Mouse (Mus musculus) intestine, embryonic 16.5 days (tissue): ENCODE measurements around the gene Arhgef1. TPM values are rescaled to one million over a fixed set of nuclear protein-coding genes. Genes with fewer than 3 reads are reported as not detected.

Source experiments
- ATAC-seq: fragments of 200-750 bp; cut with Nextera tagmentation; 2 replicates; pipeline ENCODE4 v1.8.0; 2017; ENCODE audit warnings: moderate TSS enrichment, moderate library complexity
- H3K27ac ChIP-seq: fragments of 300-500 bp; sonication (generic); 2 replicates; pipeline ENCODE4 v1.5.1; 2014; ENCODE audit warnings: mild to moderate bottlenecking, low read length
- H3K27me3 ChIP-seq: fragments of 300-500 bp; sonication (generic); replicated peaks from 2 replicates; pipeline ENCODE4 v1.6.1; 2014; ENCODE audit warnings: low read length, control low read depth, mixed read lengths; ENCODE audit not compliant: control insufficient read depth, insufficient read depth
- H3K36me3 ChIP-seq: fragments of 300-500 bp; sonication (generic); 2 replicates; pipeline ENCODE4 v1.6.1; 2014; ENCODE audit warnings: low read length, control low read depth; ENCODE audit not compliant: control insufficient read depth, insufficient read depth
- H3K4me1 ChIP-seq: fragments of 300-500 bp; sonication (generic); 2 replicates; pipeline ENCODE4 v1.6.1; 2014; ENCODE audit warnings: low read length, control low read depth, mixed read lengths; ENCODE audit not compliant: control insufficient read depth, insufficient read depth
- H3K4me2 ChIP-seq: fragments of 300-500 bp; sonication (generic); 2 replicates; pipeline ENCODE4 v1.6.1; 2014; ENCODE audit warnings: low read depth, low read length, control low read depth
- H3K4me3 ChIP-seq: fragments of 300-500 bp; sonication (generic); 2 replicates; pipeline ENCODE4 v1.5.1; 2014; ENCODE audit warnings: mild to moderate bottlenecking, low read length
- H3K9ac ChIP-seq: fragments of 300-500 bp; sonication (generic); 2 replicates; pipeline ENCODE4 v1.6.1; 2014; ENCODE audit warnings: low read depth, low read length
- H3K9me3 ChIP-seq: fragments of 300-500 bp; sonication (generic); 2 replicates; pipeline ENCODE4 v1.6.1; 2016; ENCODE audit warnings: low read length, control low read depth; ENCODE audit not compliant: control insufficient read depth
- WGBS: fragments of 180-500 bp; shearing (Covaris S2); extraction: QIAGEN DNeasy Blood & Tissue Kit; methylation state at CpG from one replicate; pipeline ENCODE4 v1.1.7; 2014; 5-methylcytosine and 5-hydroxymethylcytosine counted together
- polyA plus RNA-seq: library from polyadenylated mRNA; unstranded; fragments of >200 nt; fragmentation: Nextera tagmentation; extraction: Ambion mirVana; gene quantifications from 2 replicates; pipeline ENCODE4 v1.2.1, GENCODE M21; 2015

The Arhgef1 gene
- polyA plus RNA-seq, 1 experiment from 2014 or later = 71.3 TPM

- Histone ChIP-seq H3K9ac (no peak overlapping the region), H3K27ac (no peak overlapping the region), H3K4me2 (no peak overlapping the region), H3K4me1 (peaks cover 6% of the 10 kb centered on the region), H3K4me3 (no peak overlapping the region), H3K27me3 (peaks cover 92% of the 10 kb centered on the region), H3K9me3 (no peaks in the 10 kb centered on the region), H3K36me3 (no peaks in the 10 kb centered on the region)
- WGBS = 2% methylated on average over 8 of the region's 8 CpGs
- ATAC-seq = peak; percentile 7; the same call in 1 of the 2 replicates
These were observed 47.4 kb downstream of the Arhgef1 start for GRCm38 (mm10) chr7:24949958-24950623.

DNA sequence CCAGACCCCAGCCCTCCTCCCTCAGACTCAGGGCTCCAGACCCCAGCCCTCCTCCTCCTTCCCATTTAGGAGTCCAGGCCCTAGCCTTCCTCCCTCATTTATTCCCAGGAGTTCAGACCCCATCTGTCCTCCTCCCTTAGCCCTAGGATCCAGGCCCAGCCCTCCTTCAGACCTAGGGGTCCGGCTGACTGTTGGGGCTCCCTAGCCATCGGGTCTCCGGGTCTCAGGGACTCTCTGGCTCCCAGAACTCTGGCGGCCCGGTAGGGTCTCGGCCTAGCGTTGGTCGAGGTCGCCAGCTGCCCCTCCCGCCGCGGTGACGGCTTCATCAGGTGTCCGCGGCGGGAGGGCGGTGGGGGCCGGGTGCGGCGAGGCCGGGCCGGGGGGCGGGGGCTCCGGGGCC lies 51.3 kb downstream of the Arhgef1 start:
- peak overlapping the region; percentile 58 for H3K9ac ChIP-seq
- H3K4me2 ChIP-seq = peak overlapping the region; percentile 84
- peak overlapping the region; percentile 50 for H3K4me3 ChIP-seq
- H3K36me3 ChIP-seq = no peaks in the 10 kb centered on the region
- 0 out of 2 replicates have a peak, but pooled peaks have one; percentile 16 for ATAC-seq
- 2% methylated on average over 24 of the region's 24 CpGs for WGBS
- H3K27ac ChIP-seq = no peak overlapping the region
- H3K9me3 ChIP-seq = no peaks in the 10 kb centered on the region
- peaks cover 71% of the 10 kb centered on the region for H3K27me3 ChIP-seq
- peaks cover 9% of the 10 kb centered on the region for H3K4me1 ChIP-seq

DNA sequence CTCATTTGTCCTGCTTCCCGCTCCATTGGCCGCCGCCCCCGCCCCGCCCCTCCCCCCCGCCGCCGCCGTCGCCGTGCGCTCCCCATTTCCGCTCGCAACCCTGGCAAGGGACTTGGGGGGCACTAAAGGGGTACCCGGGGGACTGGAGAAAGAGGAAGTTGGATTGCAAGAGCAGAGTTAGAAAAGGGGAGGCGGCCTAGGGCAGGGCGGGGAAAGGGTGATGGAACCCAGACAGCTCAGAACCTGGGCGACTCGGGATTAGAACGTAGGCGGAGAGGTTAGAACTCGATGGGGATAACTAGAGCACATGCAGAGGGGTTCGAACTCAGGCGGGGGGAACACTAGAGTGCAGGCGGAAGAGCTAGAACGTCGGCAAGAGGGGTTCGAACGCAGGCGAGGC lies 51.7 kb downstream of the Arhgef1 start:
- H3K27me3 ChIP-seq = peaks cover 68% of the 10 kb centered on the region
- ATAC-seq = peak; percentile 38
- peaks cover 9% of the 10 kb centered on the region for H3K4me1 ChIP-seq
- WGBS = 1% methylated on average over 27 of the region's 30 CpGs
- H3K9me3 ChIP-seq = no peaks in the 10 kb centered on the region
- H3K27ac ChIP-seq = no peak overlapping the region
- H3K9ac ChIP-seq = peak overlapping the region; percentile 58
- peak overlapping the region; percentile 84 for H3K4me2 ChIP-seq
- H3K36me3 ChIP-seq = no peaks in the 10 kb centered on the region
- peak overlapping the region; percentile 50 for H3K4me3 ChIP-seq

DNA sequence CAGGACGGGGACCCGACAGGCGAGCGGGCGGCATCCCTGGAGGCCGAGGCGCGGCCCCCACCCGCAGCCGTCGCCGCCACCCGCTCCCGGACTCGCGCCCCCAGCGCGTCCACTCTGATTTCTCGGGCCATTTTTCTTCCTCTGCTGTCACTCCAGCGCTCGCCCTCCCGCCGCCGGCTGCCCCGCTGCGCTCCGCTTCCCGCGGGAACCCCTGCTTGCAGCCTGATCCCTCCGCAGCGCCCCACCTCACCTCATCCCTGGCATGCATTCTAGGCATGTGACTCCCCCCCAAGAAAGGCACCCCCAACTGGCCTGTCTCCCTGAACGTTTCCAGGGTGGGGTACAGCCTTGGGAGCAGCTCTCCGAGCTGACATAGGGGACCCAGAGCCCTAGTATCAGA lies 52.5 kb downstream of the Arhgef1 start:
- peak overlapping the region; percentile 84 for H3K4me2 ChIP-seq
- WGBS = 4% methylated on average over 33 of the region's 33 CpGs
- H3K27ac ChIP-seq = no peak overlapping the region
- no peaks in the 10 kb centered on the region for H3K9me3 ChIP-seq
- peaks cover 9% of the 10 kb centered on the region for H3K4me1 ChIP-seq
- no peak for ATAC-seq
- 0 out of 2 replicates have a peak overlapping the region, but pooled peaks have one; percentile 58 for H3K9ac ChIP-seq
- peak overlapping the region; percentile 50 for H3K4me3 ChIP-seq
- peaks cover 60% of the 10 kb centered on the region for H3K27me3 ChIP-seq
- no peaks in the 10 kb centered on the region for H3K36me3 ChIP-seq

DNA sequence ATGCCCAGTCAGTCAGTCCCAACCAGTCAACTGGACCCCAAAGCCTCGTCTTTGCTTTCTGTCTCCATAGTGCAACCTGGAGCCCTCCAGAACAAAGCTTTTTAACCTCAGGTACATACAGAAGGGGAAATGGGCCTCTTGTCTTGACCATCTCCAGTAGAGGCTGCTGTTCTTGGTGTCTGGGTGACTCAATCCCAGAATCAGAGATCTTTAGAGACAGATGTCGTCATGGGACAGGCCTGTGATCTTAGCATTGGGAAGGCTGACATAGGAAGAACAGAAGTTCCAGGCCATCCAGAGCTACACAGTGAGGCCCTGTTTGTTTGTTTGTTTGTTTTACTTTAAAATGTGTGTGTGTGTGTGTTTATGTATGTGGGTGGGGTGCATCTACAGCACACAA lies 61.6 kb downstream of the Arhgef1 start:
- Histone ChIP-seq H3K4me3 (no peak overlapping the region), H3K9me3 (no peaks in the 10 kb centered on the region), H3K4me1 (no peaks in the 10 kb centered on the region), H3K27ac (no peak overlapping the region), H3K9ac (no peak overlapping the region), H3K27me3 (no peaks in the 10 kb centered on the region), H3K36me3 (no peaks in the 10 kb centered on the region), H3K4me2 (no peak overlapping the region)
- ATAC-seq = no peak
- WGBS = 69% methylated on average over 2 of the region's 2 CpGs

DNA sequence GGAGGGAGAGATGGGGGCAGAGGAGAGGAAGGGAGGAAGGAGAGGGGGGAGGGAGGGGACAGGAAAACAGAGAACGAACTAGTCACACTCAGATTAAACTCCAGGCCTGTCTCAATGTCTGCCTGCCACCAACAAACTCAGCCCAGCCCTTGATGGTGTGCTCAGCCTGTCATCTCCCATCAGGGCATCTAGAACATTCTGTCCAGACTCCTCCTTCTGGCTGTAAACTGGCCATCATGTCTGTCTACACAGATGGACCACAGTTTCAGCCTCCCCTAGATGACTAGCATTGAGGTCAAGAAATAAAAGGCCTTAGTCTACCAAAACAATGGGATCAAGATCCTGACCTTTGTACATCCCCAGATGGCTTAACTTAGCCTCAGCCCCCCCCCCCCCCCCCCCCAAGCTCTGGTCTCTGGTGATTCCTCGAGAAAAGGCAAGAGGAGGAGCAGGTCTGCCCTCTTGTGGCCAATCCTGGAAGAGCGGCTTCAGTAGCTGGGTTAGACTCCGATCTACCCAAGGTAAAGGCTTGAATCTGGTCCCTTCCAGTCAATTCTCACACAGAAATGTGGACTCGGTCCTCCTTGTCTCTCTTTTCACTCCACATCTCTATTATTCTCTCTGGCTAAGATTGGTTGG lies 62.3 kb downstream of the Arhgef1 start:
- WGBS = 10% methylated on average over 5 of the region's 5 CpGs
- ATAC-seq = no peak; the same call in 1 of the 2 replicates
- peaks cover 3% of the 10 kb centered on the region; the same call in 1 of the 2 replicates for H3K36me3 ChIP-seq

DNA sequence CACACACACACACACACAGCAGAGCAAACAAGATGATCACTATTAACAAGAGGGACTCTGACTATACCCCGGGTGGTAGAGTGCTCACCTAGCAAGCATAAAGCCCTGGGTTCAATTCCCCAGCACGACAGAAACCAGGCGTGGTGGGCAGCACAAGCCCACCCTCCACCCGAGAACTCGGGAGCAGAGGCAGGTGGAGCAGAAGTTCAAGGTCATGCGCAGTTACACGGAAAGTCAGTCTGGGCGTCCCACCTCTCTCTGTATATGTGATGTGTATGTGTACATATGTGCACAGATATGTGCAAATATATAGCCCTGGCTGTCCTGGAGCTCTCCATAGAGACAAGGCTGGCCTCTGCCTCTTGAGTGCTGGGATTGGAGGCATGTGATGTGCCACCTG lies 65.3 kb downstream of the Arhgef1 start:
- Histone ChIP-seq H3K27me3 (no peaks in the 10 kb centered on the region), H3K27ac (no peak overlapping the region), H3K9me3 (no peaks in the 10 kb centered on the region), H3K9ac (no peak overlapping the region), H3K4me3 (no peak overlapping the region), H3K4me1 (peaks cover 4% of the 10 kb centered on the region), H3K4me2 (no peak overlapping the region), H3K36me3 (peaks cover 6% of the 10 kb centered on the region)
- ATAC-seq = no peak
- 76% methylated on average over 8 of the region's 8 CpGs for WGBS

More for the DNA sequence above, 62.3 kb downstream of the Arhgef1 start:
- Histone ChIP-seq H3K27me3 (no peaks in the 10 kb centered on the region), H3K27ac (no peak overlapping the region), H3K9ac (no peak overlapping the region), H3K9me3 (no peaks in the 10 kb centered on the region), H3K4me3 (no peak overlapping the region), H3K4me2 (no peak overlapping the region), H3K4me1 (no peaks in the 10 kb centered on the region)

DNA sequence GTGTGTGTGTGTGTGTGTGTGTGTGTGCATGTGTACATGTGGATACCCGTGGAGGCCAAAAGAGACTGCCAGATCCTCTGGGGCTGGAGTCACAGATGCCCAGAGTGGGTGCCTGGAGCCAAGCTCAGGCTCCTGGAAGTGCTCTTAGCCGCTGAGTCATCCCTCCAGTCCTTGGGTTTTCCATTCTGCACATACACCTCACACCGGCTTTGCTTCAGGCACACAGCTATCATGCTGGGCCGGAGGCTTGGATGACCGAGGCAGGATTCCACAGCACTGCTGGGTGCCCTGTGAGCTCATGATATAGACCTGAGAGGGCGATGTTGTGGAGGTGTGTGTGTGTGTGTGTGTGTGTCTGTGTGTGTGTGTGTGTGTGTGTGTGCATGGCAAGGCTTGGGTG lies 65.8 kb downstream of the Arhgef1 start:
- Histone ChIP-seq H3K27ac (no peak overlapping the region), H3K36me3 (peaks cover 6% of the 10 kb centered on the region), H3K27me3 (no peaks in the 10 kb centered on the region), H3K4me1 (peaks cover 4% of the 10 kb centered on the region), H3K9ac (no peak overlapping the region), H3K4me3 (no peak overlapping the region), H3K4me2 (no peak overlapping the region), H3K9me3 (no peaks in the 10 kb centered on the region)
- WGBS = 77% methylated on average over 6 of the region's 6 CpGs
- no peak for ATAC-seq

GRCm38 (mm10) chr7:24969805-24970204 lies 67.1 kb downstream of the Arhgef1 start:
- no peak overlapping the region for H3K4me2 ChIP-seq
- H3K4me1 ChIP-seq = peaks cover 4% of the 10 kb centered on the region
- H3K9ac ChIP-seq = no peak overlapping the region
- no peak overlapping the region for H3K4me3 ChIP-seq
- no peaks in the 10 kb centered on the region for H3K27me3 ChIP-seq
- ATAC-seq = no peak
- H3K27ac ChIP-seq = no peak overlapping the region
- peaks cover 6% of the 10 kb centered on the region for H3K36me3 ChIP-seq
- WGBS = 82% methylated on average over 12 of the region's 12 CpGs
- H3K9me3 ChIP-seq = no peaks in the 10 kb centered on the region
